Mouse (Mus musculus) small intestine, adult 2 months (tissue): ENCODE data around the gene Cfap299. TPM values are rescaled to one million over a fixed set of nuclear protein-coding genes. Genes with fewer than 3 reads are reported as not detected.

Experiments used
- H3K27ac ChIP-seq: fragments of 200-500 bp; 2 replicates; pipeline ENCODE4 v1.5.1; 2012; ENCODE audit warnings: low read depth, low read length, control low read depth, inconsistent platforms; ENCODE audit not compliant: insufficient read depth
- H3K27me3 ChIP-seq: fragments of 200-500 bp; 2 replicates; pipeline ENCODE4 v1.6.1; 2012; ENCODE audit warnings: mild to moderate bottlenecking, moderate library complexity, low read length, inconsistent platforms; ENCODE audit not compliant: control insufficient read depth, insufficient read depth
- H3K36me3 ChIP-seq: fragments of 200-500 bp; 2 replicates; pipeline ENCODE4 v1.6.1; 2012; ENCODE audit warnings: mild to moderate bottlenecking, low read length, control low read depth, inconsistent platforms; ENCODE audit not compliant: control insufficient read depth, insufficient read depth
- H3K4me1 ChIP-seq: fragments of 200-500 bp; 2 replicates; pipeline ENCODE4 v1.6.1; 2012; ENCODE audit warnings: low read length, inconsistent platforms, mixed read lengths; ENCODE audit not compliant: control insufficient read depth, insufficient read depth, insufficient read length
- H3K4me3 ChIP-seq: fragments of 200-500 bp; 2 replicates; pipeline ENCODE4 v1.5.1; 2012; ENCODE audit warnings: low read depth, mild to moderate bottlenecking, control low read depth, inconsistent platforms, low read length, moderate library complexity
- CTCF ChIP-seq: fragments of 200-500 bp; IDR thresholded peaks from 2 replicates; pipeline ENCODE4 v1.5.1; 2012; ENCODE audit warnings: low read depth, mild to moderate bottlenecking, control low read depth, inconsistent platforms, low read length, moderate library complexity, mixed read lengths; ENCODE audit not compliant: insufficient replicate concordance, insufficient read length; ENCODE audit errors: extremely low read depth
- POLR2A ChIP-seq: fragments of 200-500 bp; IDR thresholded peaks from 2 replicates; pipeline ENCODE4 v1.6.1; 2012; ENCODE audit warnings: low read depth, mild to moderate bottlenecking, control low read depth, inconsistent platforms, low read length, moderate library complexity
- WGBS: fragments of 180-500 bp; shearing (Covaris S2); methylation state at CpG from one replicate; pipeline ENCODE4 v1.1.7; 2018; 5-methylcytosine and 5-hydroxymethylcytosine counted together
- polyA plus RNA-seq: library from polyadenylated mRNA; depleted of rRNA; stranded (reverse); fragments of >200 nt; gene quantifications from 2 replicates; pipeline ENCODE4 v1.2.3, GENCODE M21; 2012

Cfap299 gene
- polyA plus RNA-seq, 1 experiment, result not detected

DNA sequence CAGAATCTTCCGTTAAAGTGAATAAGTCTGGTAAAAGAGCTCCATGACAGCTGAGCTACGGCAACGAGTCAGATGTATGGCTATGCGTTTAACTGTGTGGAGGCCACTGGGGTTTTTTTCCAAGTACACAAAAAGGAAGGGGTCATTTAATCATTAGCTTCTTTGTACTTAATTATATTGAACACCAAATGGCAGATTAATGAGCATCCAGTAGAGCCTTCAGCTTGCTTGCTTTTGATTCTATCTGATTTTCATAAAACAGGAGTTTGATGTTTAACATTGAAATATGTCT lies 47.6 kb downstream of the Cfap299 start:
- Histone ChIP-seq H3K27me3 (no peaks in the 10 kb centered on the region), H3K36me3 (no peaks in the 10 kb centered on the region), H3K4me3 (no peak overlapping the region), H3K4me1 (0 out of 2 replicates have a peak, but pooled peaks cover 3% of the 10 kb centered on the region), H3K27ac (peak overlapping the region; percentile 34; the same call in 1 of the 2 replicates)
- TF ChIP-seq CTCF (no peak), POLR2A (no peak)
- 36% methylated on average over 4 of the region's 4 CpGs for whole genome bisulfite sequencing

DNA sequence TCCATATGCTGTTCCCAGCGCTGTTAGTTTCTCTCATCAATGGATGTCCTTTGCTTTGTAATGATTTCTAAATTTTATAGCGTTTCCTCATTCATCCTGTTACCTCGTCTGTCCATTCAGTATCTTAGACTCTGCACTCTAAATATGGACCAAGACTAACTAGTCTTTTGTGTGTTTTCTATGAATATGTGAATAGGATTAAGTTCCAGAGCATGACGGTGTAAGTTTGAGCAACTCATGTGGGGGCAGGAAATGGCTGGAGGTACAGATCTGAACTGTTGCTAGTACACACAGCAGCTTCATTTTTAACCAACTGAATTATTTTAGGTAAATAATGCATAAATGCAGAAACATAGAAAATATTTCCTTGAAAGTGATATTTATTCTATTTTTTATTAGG lies 51.3 kb downstream of the Cfap299 start:
- 93% methylated on average over 4 of the region's 4 CpGs for WGBS
- Histone ChIP-seq H3K27me3 (no peaks in the 10 kb centered on the region), H3K4me1 (0 out of 2 replicates have a peak, but pooled peaks cover 3% of the 10 kb centered on the region), H3K4me3 (no peak overlapping the region), H3K27ac (no peak overlapping the region), H3K36me3 (no peaks in the 10 kb centered on the region)
- TF ChIP-seq CTCF (no peak), POLR2A (no peak)

DNA sequence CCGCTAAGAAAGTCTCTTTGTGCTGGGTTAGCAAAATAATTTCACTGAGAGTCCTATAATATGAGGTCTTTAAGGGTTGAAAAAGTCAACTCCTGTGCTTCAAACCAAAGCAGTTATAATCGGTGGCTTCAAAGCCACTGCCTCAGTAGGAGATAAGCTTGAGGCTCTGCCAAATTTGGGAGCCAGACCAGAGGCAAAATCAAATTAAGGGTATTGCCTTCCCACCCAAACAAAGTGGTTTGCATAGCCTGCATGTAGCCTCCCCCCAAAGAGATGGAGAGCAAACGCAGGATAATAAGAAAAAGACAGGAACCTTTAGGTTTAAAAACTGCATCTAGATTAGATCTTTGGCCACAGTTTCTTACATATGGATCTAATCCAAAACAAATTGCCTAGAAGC lies 58.0 kb downstream of the Cfap299 start:
- WGBS, result 43% methylated on average over 3 of the region's 3 CpGs
- Histone ChIP-seq H3K27me3 (no peaks in the 10 kb centered on the region), H3K4me3 (no peak overlapping the region), H3K4me1 (no peaks in the 10 kb centered on the region), H3K27ac (no peak overlapping the region), H3K36me3 (no peaks in the 10 kb centered on the region)
- TF ChIP-seq CTCF, result no peak
- no peak for TF ChIP-seq POLR2A

DNA sequence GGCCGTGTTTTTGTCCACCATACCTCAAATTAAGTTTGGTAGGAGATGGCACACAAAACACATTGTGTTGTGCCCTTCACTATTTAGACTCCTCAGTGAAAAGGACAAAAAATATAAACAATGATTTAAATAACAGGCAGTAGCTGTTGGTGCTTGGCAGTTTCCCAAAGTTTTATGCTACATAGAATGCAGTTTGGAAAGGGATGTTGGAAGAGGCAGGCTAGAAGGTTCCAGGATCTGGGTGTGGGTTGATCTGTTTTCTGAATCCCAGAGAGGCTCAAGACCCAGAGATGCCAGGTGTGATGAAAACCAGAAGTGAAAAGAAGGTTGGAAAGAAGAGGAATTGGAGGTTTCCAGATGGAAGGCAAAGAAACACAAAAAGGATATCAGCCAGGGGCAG lies 73.1 kb downstream of the Cfap299 start:
- no peaks in the 10 kb centered on the region for H3K36me3 ChIP-seq
- no peak overlapping the region for H3K27ac ChIP-seq
- H3K27me3 ChIP-seq, result no peaks in the 10 kb centered on the region
- no peaks in the 10 kb centered on the region for H3K4me1 ChIP-seq
- H3K4me3 ChIP-seq, result no peak overlapping the region
- 89% methylated on average over 1 of the region's 1 CpGs for WGBS
- TF ChIP-seq CTCF, result no peak
- no peak for TF ChIP-seq POLR2A

DNA sequence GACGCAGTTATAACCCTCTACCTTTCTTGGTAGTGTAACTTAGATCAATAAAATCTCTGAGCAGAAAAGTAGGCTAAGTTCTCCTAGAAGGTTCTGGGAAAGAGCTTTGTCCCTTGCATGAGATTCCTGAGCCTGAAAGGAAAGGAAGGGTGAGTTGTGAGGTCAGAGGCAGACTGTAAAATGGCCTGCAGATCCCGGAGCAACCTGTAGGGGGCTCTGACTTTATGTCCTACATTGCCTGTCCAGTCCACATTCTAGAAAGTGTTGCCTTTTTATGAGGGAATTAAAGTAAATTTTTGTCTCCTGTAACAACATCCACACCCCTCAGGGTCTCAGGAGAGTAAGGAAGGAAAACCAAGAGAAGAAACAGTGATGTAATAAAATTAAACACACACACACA lies 81.0 kb downstream of the Cfap299 start:
- WGBS, result 67% methylated on average over 2 of the region's 2 CpGs
- Histone ChIP-seq H3K36me3 (no peaks in the 10 kb centered on the region), H3K4me1 (no peaks in the 10 kb centered on the region), H3K27me3 (no peaks in the 10 kb centered on the region), H3K27ac (no peak overlapping the region), H3K4me3 (no peak overlapping the region)
- TF ChIP-seq CTCF, result peak; percentile 57; the same call in 1 of the 2 replicates
- no peak for TF ChIP-seq POLR2A

DNA sequence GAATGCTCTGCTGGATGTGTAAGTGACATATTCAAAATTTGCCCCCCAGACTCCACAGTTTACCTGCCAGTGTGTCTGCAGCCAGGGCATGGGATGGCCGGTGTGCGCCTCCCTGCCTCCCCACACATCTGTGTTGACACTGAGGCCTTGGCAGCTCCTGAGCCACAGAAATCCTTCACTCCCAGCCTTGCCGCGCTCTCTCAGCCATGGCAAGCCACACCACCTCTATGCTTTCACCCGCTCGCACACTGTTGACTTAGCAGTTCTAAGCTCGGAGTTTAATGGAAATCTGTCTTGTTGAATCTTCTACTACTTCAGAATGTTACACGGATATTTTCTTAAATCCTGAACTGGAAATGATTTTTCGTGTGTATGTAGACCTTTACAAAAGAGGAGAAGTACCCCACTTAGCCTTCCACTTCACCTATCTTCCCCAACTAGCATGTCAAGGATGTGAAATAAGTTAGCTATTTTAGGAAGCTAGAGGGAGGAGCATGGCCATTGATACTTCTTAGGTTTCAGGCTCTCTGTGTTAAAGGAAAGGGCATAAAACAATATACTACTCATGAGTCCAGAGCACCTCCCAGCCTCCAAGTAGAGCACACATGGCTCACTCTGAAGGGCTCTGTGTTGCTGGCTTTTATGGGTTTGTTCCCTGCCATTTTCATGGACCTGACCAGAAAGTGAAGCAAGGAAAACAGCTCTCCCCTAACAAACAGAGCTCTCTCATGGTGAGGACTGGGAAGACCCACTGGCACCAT lies 87.5 kb downstream of the Cfap299 start:
- H3K4me3 ChIP-seq, result no peak overlapping the region
- H3K36me3 ChIP-seq, result no peaks in the 10 kb centered on the region
- no peak overlapping the region for H3K27ac ChIP-seq
- H3K4me1 ChIP-seq, result no peaks in the 10 kb centered on the region
- no peak for TF ChIP-seq CTCF
- TF ChIP-seq POLR2A, result no peak
- H3K27me3 ChIP-seq, result no peaks in the 10 kb centered on the region
- WGBS, result 93% methylated on average over 9 of the region's 9 CpGs

DNA sequence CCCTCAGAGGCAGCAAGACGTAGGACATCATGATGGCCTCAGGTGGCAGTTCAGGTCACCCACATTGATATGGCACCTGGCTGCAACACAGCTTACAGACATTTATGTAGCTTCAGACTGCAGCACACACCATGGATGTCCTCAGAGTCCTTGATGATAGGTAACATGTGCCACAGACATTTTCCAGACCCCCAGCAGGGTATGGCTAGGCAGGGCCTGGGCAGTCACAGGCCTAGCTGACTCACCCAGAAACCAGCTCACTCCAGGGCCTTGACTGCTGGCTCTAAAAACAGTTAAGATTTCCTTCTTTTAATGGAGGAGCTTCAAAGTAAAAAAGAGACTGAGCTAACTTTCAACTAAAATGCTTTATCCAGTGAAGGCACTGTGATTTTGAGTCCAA lies 95.9 kb downstream of the Cfap299 start:
- Histone ChIP-seq H3K27ac (no peak overlapping the region), H3K4me3 (no peak overlapping the region), H3K36me3 (no peaks in the 10 kb centered on the region), H3K27me3 (no peaks in the 10 kb centered on the region), H3K4me1 (no peaks in the 10 kb centered on the region)
- 100% methylated on average over 1 of the region's 1 CpGs for WGBS
- TF ChIP-seq CTCF (no peak), POLR2A (no peak)
